ENCODE assay signal across 11 mouse cellular contexts in genomic region chr7:20078118-20078517, GRCm38 (mm10). TPM values are rescaled to one million over a fixed set of nuclear protein-coding genes. Genes with fewer than 3 reads are reported as not detected.
DNase-seq lines count a peak whose midpoint lies in the region; TF ChIP-seq lines count a peak whose summit lies in the region.
"Not testable (repeated sequence)": the region's sequence is repeated elsewhere in the genome, so short reads cannot be mapped to it uniquely, and the experiment has no call there.
"Had no signal": no experiment of that assay in that cellular context is flagged by ENCODE, and none has a peak within 500 bp of the region (broad histone marks: within the 10 kb centered on the region; RNA-seq: fewer than 3 reads in every experiment).

No protein-coding gene starts in this region.

- not testable (repeated sequence) for TF ChIP-seq POLR2A in ES-Bruce4 (IDR thresholded peaks at IDR 0.05; ENCODE audit: insufficient read depth, low read length)

- not testable (repeated sequence) for TF ChIP-seq CTCF in ES-Bruce4 (IDR thresholded peaks at IDR 0.05; ENCODE audit: low read depth, low read length)

- TF ChIP-seq EP300 in ES-Bruce4 (IDR thresholded peaks at IDR 0.05; ENCODE audit: insufficient read depth, low read depth, low read length) = not testable (repeated sequence)

- not testable (repeated sequence) for H3K4me1 ChIP-seq in ES-Bruce4 (ENCODE audit: control insufficient read depth, insufficient read depth, low read length); heart, embryonic 10.5 days

- not testable (repeated sequence) for H3K27me3 ChIP-seq in ES-Bruce4 (ENCODE audit: control insufficient read depth, insufficient read depth, low read length, poor library complexity, severe bottlenecking); heart, embryonic 10.5 days (ENCODE audit: insufficient read depth, poor library complexity, severe bottlenecking)

- peak overlapping the region; percentile 39 for H3K4me3 ChIP-seq in ES-Bruce4 (ENCODE audit: low read depth, low read length)
- not testable (repeated sequence) for H3K4me3 ChIP-seq in heart, embryonic 10.5 days

- not testable (repeated sequence) for H3K36me3 ChIP-seq in ES-Bruce4 (ENCODE audit: control insufficient read depth, insufficient read depth, low read length, poor library complexity, severe bottlenecking); heart, embryonic 10.5 days

- DNase-seq in heart, adult 11 months = peak; percentile 61
- DNase-seq in heart, embryonic 10.5 days (ENCODE audit: low spot score) = peak; percentile 74

- 66% methylated on average over 18 of the region's 18 CpGs for WGBS in heart, embryonic 10.5 days

- H3K27ac ChIP-seq in ES-Bruce4 (ENCODE audit: insufficient read depth, low read length); heart, embryonic 10.5 days: not testable (repeated sequence)

- not testable (repeated sequence) for H3K9ac ChIP-seq in ES-Bruce4 (ENCODE audit: low read depth, poor library complexity, severe bottlenecking)

- not testable (repeated sequence) for H3K9me3 ChIP-seq in ES-Bruce4 (replicated peaks; ENCODE audit: control insufficient read depth, insufficient read depth, low read length, poor library complexity, severe bottlenecking); heart, embryonic 10.5 days

RNA-seq across cellular contexts. Expression of gene Vmn1r91, which starts 21.4 kb away (rescaled TPM):
- not detected in 2 replicates for polyA plus RNA-seq in ES-Bruce4 (2011; ENCODE audit: insufficient read depth, insufficient read length, low read depth, missing spikeins)
- polyA plus RNA-seq in heart, embryonic 10.5 days (2016; fragmentation: Nextera tagmentation; extraction: Ambion mirVana) = not detected in 2 replicates
- polyA plus RNA-seq: adrenal gland, adult 2 months; brain, embryonic 14.5 days; C2C12; CD4-positive, CD25-positive, alpha-beta regulatory T cell, adult 4 months; cerebellum, adult 2 months; G1E; Patski had no signal

RNA-seq across cellular contexts. Expression of gene Gm16442, which starts 44.3 kb away (rescaled TPM):
- not detected in 2 replicates for polyA plus RNA-seq in ES-Bruce4 (2011; ENCODE audit: insufficient read depth, insufficient read length, low read depth, missing spikeins)
- polyA plus RNA-seq in heart, embryonic 10.5 days (2016; fragmentation: Nextera tagmentation; extraction: Ambion mirVana) = not detected in 2 replicates
- polyA plus RNA-seq: activated CD4-positive, CD25-positive, alpha-beta regulatory T cell, adult 4 months; adrenal gland, adult 2 months; brain, embryonic 14.5 days; C2C12; CD4-positive, CD25-positive, alpha-beta regulatory T cell, adult 4 months; cerebellum, adult 2 months; G1E; Patski had no signal
